Mouse (Mus musculus) ES-Bruce4 (cell line): Measurements from ENCODE around the gene Zfp831.

Source experiments
- CTCF ChIP-seq: IDR thresholded peaks from one replicate; pipeline ENCODE4 v1.8.1; 2011; ENCODE audit warnings: low read depth, low read length
- EP300 ChIP-seq: IDR thresholded peaks from 2 replicates; pipeline ENCODE4 v1.6.1; 2011; ENCODE audit warnings: low read depth, low read length; ENCODE audit not compliant: insufficient read depth
- POLR2A ChIP-seq: IDR thresholded peaks from one replicate; pipeline ENCODE4 v1.8.1; 2011; ENCODE audit warnings: low read length; ENCODE audit not compliant: insufficient read depth

DNA sequence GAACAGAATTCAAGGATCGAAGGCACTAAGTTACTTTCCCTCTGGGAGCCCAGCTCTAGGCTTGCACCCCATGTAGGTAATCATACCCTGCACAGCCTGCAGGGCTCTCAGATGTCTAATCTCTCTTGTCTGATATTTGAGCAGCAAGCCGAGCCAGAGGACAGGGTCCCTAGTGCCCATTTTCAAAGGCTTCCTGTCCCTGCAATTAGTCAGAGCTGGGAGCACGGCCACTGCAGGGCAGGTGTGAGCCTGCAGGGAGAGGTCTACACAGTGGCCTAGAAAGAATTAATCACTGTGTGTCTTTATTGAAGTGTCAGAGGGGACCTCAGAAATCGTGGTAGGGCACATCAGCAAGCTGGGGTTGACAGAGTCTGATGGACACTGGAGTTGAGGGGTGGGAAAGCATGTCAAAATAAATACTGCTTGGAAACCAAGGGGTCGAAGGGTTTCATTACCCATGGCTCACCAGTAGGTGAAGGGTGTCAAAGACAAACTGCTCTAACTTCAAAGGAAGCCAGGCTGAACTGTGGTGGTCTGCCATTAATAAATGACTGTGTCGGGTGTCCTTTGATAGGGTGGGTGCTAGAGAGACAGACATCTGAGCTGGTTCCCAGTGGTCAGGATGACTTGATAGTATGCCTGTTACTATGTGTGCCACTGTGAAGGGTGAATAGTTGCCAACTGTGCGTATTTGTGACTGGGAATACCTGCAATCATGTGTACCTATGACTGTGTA lies 18.3 kb downstream of the Zfp831 start:
- TF ChIP-seq CTCF (no peak), POLR2A (no peak), EP300 (no peak)
